Mouse (Mus musculus) ES-Bruce4 (cell line): ENCODE measurements at regions not wholly inside any gene's neighbourhood (a gene's known extent, or its start where the extent isn't known, plus 50 kb on each side); places are given as distances from the start of the nearest gene placed in this dataset.

Experiments used
- H3K27ac ChIP-seq: 2 replicates; pipeline ENCODE4 v1.5.1; 2012; ENCODE audit warnings: low read length, inconsistent platforms; ENCODE audit not compliant: insufficient read depth
- H3K27me3 ChIP-seq: 2 replicates; pipeline ENCODE4 v1.6.1; 2012; ENCODE audit warnings: mild to moderate bottlenecking, low read length, inconsistent platforms; ENCODE audit not compliant: control insufficient read depth, poor library complexity, insufficient read depth, severe bottlenecking
- H3K36me3 ChIP-seq: 2 replicates; pipeline ENCODE4 v1.6.1; 2012; ENCODE audit warnings: inconsistent platforms, mild to moderate bottlenecking, low read length, moderate library complexity; ENCODE audit not compliant: control insufficient read depth, poor library complexity, insufficient read depth, severe bottlenecking
- H3K4me1 ChIP-seq: one replicate; pipeline ENCODE4 v1.8.1; 2011; ENCODE audit warnings: low read length; ENCODE audit not compliant: control insufficient read depth, insufficient read depth
- H3K4me3 ChIP-seq: 2 replicates; pipeline ENCODE4 v1.5.1; 2011; ENCODE audit warnings: low read depth, mild to moderate bottlenecking, low read length
- H3K9ac ChIP-seq: 2 replicates; pipeline ENCODE4 v1.6.1; 2012; ENCODE audit warnings: low read depth, mild to moderate bottlenecking, inconsistent platforms; ENCODE audit not compliant: poor library complexity, severe bottlenecking
- H3K9me3 ChIP-seq: replicated peaks from 2 replicates; pipeline ENCODE4 v1.6.1; 2012; ENCODE audit warnings: mild to moderate bottlenecking, low read length, inconsistent platforms; ENCODE audit not compliant: control insufficient read depth, poor library complexity, insufficient read depth, severe bottlenecking
- CTCF ChIP-seq: IDR thresholded peaks from one replicate; pipeline ENCODE4 v1.8.1; 2011; ENCODE audit warnings: low read depth, low read length
- EP300 ChIP-seq: IDR thresholded peaks from 2 replicates; pipeline ENCODE4 v1.6.1; 2011; ENCODE audit warnings: low read depth, low read length; ENCODE audit not compliant: insufficient read depth
- POLR2A ChIP-seq: IDR thresholded peaks from one replicate; pipeline ENCODE4 v1.8.1; 2011; ENCODE audit warnings: low read length; ENCODE audit not compliant: insufficient read depth

DNA sequence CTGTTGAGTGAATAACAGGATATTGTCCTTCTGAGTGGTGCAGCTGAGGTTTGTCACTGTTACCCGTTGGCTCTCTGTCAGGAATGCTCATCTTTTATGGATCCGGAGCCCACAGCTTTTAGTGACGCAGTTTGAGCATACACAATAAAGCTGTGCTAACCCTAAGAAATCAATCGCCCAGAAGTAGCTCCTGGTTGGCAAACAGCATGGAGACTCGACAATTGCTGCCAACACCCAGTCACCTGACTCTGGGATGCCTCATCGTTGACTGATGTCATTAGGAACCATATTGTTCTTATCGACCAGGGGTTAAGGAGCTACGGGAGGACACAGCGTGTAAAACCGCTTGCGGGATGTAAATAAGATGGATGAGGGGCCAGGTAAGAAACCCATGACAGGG lies 232.9 kb downstream of the Gm11077 start:
- no peaks in the 10 kb centered on the region for H3K36me3 ChIP-seq
- H3K27me3 ChIP-seq = no peaks in the 10 kb centered on the region
- no peak overlapping the region for H3K9ac ChIP-seq
- no peaks in the 10 kb centered on the region for H3K4me1 ChIP-seq
- no peak for TF ChIP-seq EP300
- no peak for TF ChIP-seq CTCF
- TF ChIP-seq POLR2A = no peak
- no peaks in the 10 kb centered on the region for H3K9me3 ChIP-seq
- no peak overlapping the region for H3K27ac ChIP-seq
- H3K4me3 ChIP-seq = no peak overlapping the region

DNA sequence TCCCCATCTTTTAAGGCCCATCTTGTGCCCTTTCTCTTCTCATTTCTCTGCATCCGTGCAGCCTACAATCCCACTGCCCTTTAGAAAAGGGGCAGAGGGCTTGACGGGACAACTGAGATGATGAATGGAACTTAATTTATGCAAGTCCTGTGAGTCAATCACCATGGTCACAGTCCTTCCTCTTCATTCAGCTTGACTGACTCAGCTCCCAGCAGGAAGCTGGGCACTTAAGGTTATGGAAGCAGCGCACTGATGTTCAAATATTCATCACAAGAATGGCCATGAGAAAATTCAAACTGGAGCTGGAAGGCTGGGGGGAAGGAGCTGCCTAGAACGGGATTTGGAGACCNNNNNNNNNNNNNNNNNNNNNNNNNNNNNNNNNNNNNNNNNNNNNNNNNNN lies 233.5 kb downstream of the Gm11077 start:
- no peak overlapping the region for H3K27ac ChIP-seq
- no peaks in the 10 kb centered on the region for H3K27me3 ChIP-seq
- no peaks in the 10 kb centered on the region for H3K36me3 ChIP-seq
- no peaks in the 10 kb centered on the region for H3K9me3 ChIP-seq
- H3K9ac ChIP-seq = no peak overlapping the region
- TF ChIP-seq EP300 (no peak), POLR2A (no peak), CTCF (no peak)
- no peaks in the 10 kb centered on the region for H3K4me1 ChIP-seq
- no peak overlapping the region for H3K4me3 ChIP-seq

DNA sequence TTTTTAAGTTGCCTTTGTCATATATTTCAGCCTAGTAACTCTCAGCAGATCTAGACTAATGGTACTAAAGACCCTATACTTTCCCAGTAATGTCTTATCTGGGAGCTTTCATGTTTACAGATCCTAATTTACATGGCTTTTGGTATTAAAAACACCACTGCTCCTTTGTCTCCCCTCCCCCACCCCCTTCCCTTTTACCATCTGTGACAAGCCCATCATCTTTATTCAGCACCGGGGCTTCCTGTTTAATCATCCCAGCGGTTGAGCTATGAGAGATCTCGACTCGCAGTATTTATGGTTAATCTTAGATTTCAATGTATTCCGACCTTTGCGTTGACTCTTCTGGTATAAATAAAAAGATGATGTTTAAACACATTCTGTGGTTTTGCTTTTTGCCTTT lies 244.6 kb downstream of the Gm11077 start:
- H3K4me1 ChIP-seq = no peaks in the 10 kb centered on the region
- no peak overlapping the region for H3K4me3 ChIP-seq
- TF ChIP-seq POLR2A (no peak), EP300 (no peak), CTCF (no peak)
- H3K27me3 ChIP-seq = no peaks in the 10 kb centered on the region
- H3K9ac ChIP-seq = no peak overlapping the region
- H3K27ac ChIP-seq = no peak overlapping the region
- H3K36me3 ChIP-seq = no peaks in the 10 kb centered on the region
- H3K9me3 ChIP-seq = 0 out of 2 replicates have a peak, but pooled peaks cover 2% of the 10 kb centered on the region

DNA sequence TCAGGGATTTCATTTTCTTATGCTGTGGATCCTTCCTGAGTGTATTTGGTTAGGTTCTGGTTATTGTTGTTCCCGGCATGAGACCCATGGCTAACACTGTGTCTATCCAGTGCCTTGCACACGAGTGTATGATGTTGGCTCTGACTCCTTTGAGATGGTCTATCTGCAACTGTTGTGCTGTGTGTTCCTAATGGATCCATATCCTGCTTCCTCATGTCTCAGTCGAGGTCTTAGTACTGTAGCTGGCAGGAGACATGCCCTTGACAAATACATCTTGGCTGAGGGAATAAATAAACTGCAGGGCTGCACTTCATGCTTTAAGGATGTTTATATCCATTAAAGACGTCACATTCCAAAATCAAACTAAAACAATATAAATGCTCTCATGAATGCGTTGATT lies 247.9 kb downstream of the Gm11077 start:
- 0 out of 2 replicates have a peak, but pooled peaks cover 2% of the 10 kb centered on the region for H3K9me3 ChIP-seq
- H3K27ac ChIP-seq = no peak overlapping the region
- H3K4me1 ChIP-seq = no peaks in the 10 kb centered on the region
- H3K27me3 ChIP-seq = no peaks in the 10 kb centered on the region
- H3K9ac ChIP-seq = no peak overlapping the region
- TF ChIP-seq POLR2A (no peak), CTCF (no peak), EP300 (no peak)
- no peak overlapping the region for H3K4me3 ChIP-seq
- no peaks in the 10 kb centered on the region for H3K36me3 ChIP-seq

DNA sequence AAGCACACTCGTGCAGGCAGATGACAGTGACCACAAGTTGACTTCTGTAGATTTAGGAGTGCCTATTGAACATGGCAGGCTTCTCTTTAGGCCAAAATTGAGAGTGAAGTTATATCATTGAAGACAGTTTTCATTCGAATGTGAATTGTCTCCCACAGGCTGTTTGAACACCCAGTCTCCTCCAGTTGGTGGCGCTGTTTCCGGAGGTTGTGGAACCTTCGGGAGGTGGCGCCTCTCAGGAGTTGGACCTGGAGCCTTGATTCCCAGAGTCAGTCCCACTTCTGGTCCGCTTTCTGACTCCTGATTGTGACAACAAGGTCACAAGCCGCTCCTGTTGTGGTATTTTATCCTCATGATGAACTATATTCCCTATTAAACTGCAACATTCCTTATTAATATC lies 254.5 kb downstream of the Gm11077 start:
- no peaks in the 10 kb centered on the region for H3K27me3 ChIP-seq
- H3K27ac ChIP-seq = no peak overlapping the region
- no peaks in the 10 kb centered on the region for H3K4me1 ChIP-seq
- TF ChIP-seq CTCF (no peak), EP300 (no peak), POLR2A (no peak)
- H3K9ac ChIP-seq = no peak overlapping the region
- no peak overlapping the region for H3K4me3 ChIP-seq
- H3K9me3 ChIP-seq = 0 out of 2 replicates have a peak, but pooled peaks cover 6% of the 10 kb centered on the region
- H3K36me3 ChIP-seq = no peaks in the 10 kb centered on the region

DNA sequence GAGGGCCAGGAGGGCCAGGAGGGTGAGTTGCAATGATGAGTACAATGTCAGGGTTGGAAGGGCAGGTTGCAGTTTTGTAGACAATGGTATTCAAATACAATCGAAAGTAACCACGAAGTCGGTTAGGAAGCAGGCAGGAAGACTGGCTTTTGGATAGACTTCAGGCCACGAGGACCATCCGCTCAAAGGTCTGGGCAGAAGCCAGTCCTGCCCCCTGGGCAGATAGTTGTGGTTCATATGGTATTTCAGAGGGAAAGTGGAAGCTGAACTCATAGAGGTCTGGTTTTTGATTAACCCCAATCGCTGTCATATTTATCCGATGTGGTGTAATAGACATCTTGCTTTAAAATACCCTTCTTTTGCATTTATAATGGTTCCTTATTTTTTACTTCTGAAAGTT lies 255.2 kb downstream of the Gm11077 start:
- no peak overlapping the region for H3K27ac ChIP-seq
- no peaks in the 10 kb centered on the region for H3K27me3 ChIP-seq
- H3K9ac ChIP-seq = no peak overlapping the region
- TF ChIP-seq POLR2A (no peak), CTCF (no peak)
- 0 out of 2 replicates have a peak, but pooled peaks cover 6% of the 10 kb centered on the region for H3K9me3 ChIP-seq
- no peak overlapping the region for H3K4me3 ChIP-seq
- no peaks in the 10 kb centered on the region for H3K36me3 ChIP-seq
- no peaks in the 10 kb centered on the region for H3K4me1 ChIP-seq
